Mouse (Mus musculus) embryonic facial prominence, embryonic 13.5 days (tissue): ENCODE measurements at regions not wholly inside any gene's neighbourhood (a gene's known extent, or its start where the extent isn't known, plus 50 kb on each side); places are given as distances from the start of the nearest gene placed in this dataset.

Experiments used
- ATAC-seq: fragments of 200-750 bp; cut with Nextera tagmentation; 2 replicates; pipeline ENCODE4 v1.8.0; 2017; ENCODE audit warnings: low read depth; ENCODE audit not compliant: insufficient number of reproducible peaks, insufficient read depth, low FRiP score, low TSS enrichment
- H3K27ac ChIP-seq: fragments of 300-500 bp; sonication (generic); 2 replicates; pipeline ENCODE4 v1.5.1; 2015; ENCODE audit warnings: moderate library complexity, mild to moderate bottlenecking, inconsistent platforms
- H3K27me3 ChIP-seq: fragments of 300-500 bp; sonication (generic); 2 replicates; pipeline ENCODE4 v1.6.1; 2015; ENCODE audit warnings: mild to moderate bottlenecking, inconsistent platforms
- H3K36me3 ChIP-seq: fragments of 300-500 bp; sonication (generic); 2 replicates; pipeline ENCODE4 v1.6.1; 2015; ENCODE audit warnings: mild to moderate bottlenecking, inconsistent platforms
- H3K4me1 ChIP-seq: fragments of 300-500 bp; sonication (generic); 2 replicates; pipeline ENCODE4 v1.6.1; 2015; ENCODE audit warnings: inconsistent platforms
- H3K4me2 ChIP-seq: fragments of 300-500 bp; sonication (generic); 2 replicates; pipeline ENCODE4 v1.6.1; 2015; ENCODE audit warnings: moderate library complexity, mild to moderate bottlenecking, inconsistent platforms
- H3K4me3 ChIP-seq: fragments of 300-500 bp; sonication (generic); 2 replicates; pipeline ENCODE4 v1.5.1; 2015; ENCODE audit warnings: mild to moderate bottlenecking, inconsistent platforms
- H3K9ac ChIP-seq: fragments of 300-500 bp; sonication (generic); 2 replicates; pipeline ENCODE4 v1.6.1; 2015; ENCODE audit warnings: mild to moderate bottlenecking, inconsistent platforms
- H3K9me3 ChIP-seq: fragments of 300-500 bp; sonication (generic); 2 replicates; pipeline ENCODE4 v1.6.1; 2016; ENCODE audit warnings: inconsistent platforms
- WGBS: fragments of 180-500 bp; shearing (Covaris S2); methylation state at CpG from one replicate; pipeline ENCODE4 v1.1.7; 2015; ENCODE audit warnings: mixed read lengths; 5-methylcytosine and 5-hydroxymethylcytosine counted together

- no peak overlapping the region for H3K4me2 ChIP-seq
- H3K4me1 ChIP-seq = no peaks in the 10 kb centered on the region; the same call in 1 of the 2 replicates
- no peak for ATAC-seq
- H3K36me3 ChIP-seq = no peaks in the 10 kb centered on the region
- H3K4me3 ChIP-seq = no peak overlapping the region
- H3K9me3 ChIP-seq = no peaks in the 10 kb centered on the region
- no peak overlapping the region for H3K9ac ChIP-seq
- H3K27me3 ChIP-seq = no peaks in the 10 kb centered on the region
- no peak overlapping the region for H3K27ac ChIP-seq
- WGBS = 90% methylated on average over 8 of the region's 8 CpGs
Observed at GRCm38 (mm10) chr1:186572651-186573050, 133.1 kb downstream of the Tgfb2 start.

GRCm38 (mm10) chr1:186572092-186572491 is 133.7 kb downstream of the Tgfb2 start:
- 66% methylated on average over 4 of the region's 4 CpGs for WGBS
- peaks cover 4% of the 10 kb centered on the region for H3K4me1 ChIP-seq
- H3K27ac ChIP-seq = no peak overlapping the region
- H3K36me3 ChIP-seq = no peaks in the 10 kb centered on the region
- H3K4me3 ChIP-seq = no peak overlapping the region
- H3K27me3 ChIP-seq = no peaks in the 10 kb centered on the region
- no peak for ATAC-seq
- H3K9me3 ChIP-seq = no peaks in the 10 kb centered on the region
- no peak overlapping the region for H3K9ac ChIP-seq
- H3K4me2 ChIP-seq = no peak overlapping the region

- peaks cover 13% of the 10 kb centered on the region for H3K4me1 ChIP-seq
- H3K9me3 ChIP-seq = no peaks in the 10 kb centered on the region
- no peaks in the 10 kb centered on the region for H3K36me3 ChIP-seq
- no peak for ATAC-seq
- no peaks in the 10 kb centered on the region for H3K27me3 ChIP-seq
- no peak overlapping the region for H3K4me2 ChIP-seq
- H3K27ac ChIP-seq = no peak overlapping the region
- H3K9ac ChIP-seq = no peak overlapping the region
- 76% methylated on average over 4 of the region's 4 CpGs for WGBS
- H3K4me3 ChIP-seq = no peak overlapping the region
Observed at GRCm38 (mm10) chr1:186568496-186568895, 137.3 kb downstream of the Tgfb2 start.

- no peak overlapping the region for H3K4me3 ChIP-seq
- 68% methylated on average over 6 of the region's 6 CpGs for WGBS
Observed at GRCm38 (mm10) chr1:186568076-186568475, 137.7 kb downstream of the Tgfb2 start.

GRCm38 (mm10) chr1:186567136-186567826 is 138.5 kb downstream of the Tgfb2 start:
- H3K27ac ChIP-seq = no peak overlapping the region
- no peaks in the 10 kb centered on the region for H3K9me3 ChIP-seq
- peak overlapping the region; percentile 33 for H3K4me2 ChIP-seq
- no peak overlapping the region for H3K9ac ChIP-seq
- WGBS = 14% methylated on average over 15 of the region's 15 CpGs
- no peaks in the 10 kb centered on the region for H3K36me3 ChIP-seq
- H3K27me3 ChIP-seq = no peaks in the 10 kb centered on the region
- H3K4me3 ChIP-seq = peak overlapping the region; percentile 16; the same call in 1 of the 2 replicates
- ATAC-seq = no peak
- H3K4me1 ChIP-seq = peaks cover 13% of the 10 kb centered on the region

More at GRCm38 (mm10) chr1:186568076-186568475, 137.7 kb downstream of the Tgfb2 start:
- no peak for ATAC-seq
- H3K36me3 ChIP-seq = no peaks in the 10 kb centered on the region
- H3K9ac ChIP-seq = no peak overlapping the region
- peaks cover 13% of the 10 kb centered on the region for H3K4me1 ChIP-seq
- no peaks in the 10 kb centered on the region for H3K9me3 ChIP-seq
- H3K4me2 ChIP-seq = no peak overlapping the region
- no peak overlapping the region for H3K27ac ChIP-seq
- H3K27me3 ChIP-seq = no peaks in the 10 kb centered on the region

GRCm38 (mm10) chr1:186562027-186562426 is 143.8 kb downstream of the Tgfb2 start:
- 56% methylated on average over 3 of the region's 3 CpGs for WGBS
- no peak overlapping the region for H3K27ac ChIP-seq
- no peaks in the 10 kb centered on the region for H3K9me3 ChIP-seq
- H3K4me2 ChIP-seq = no peak overlapping the region
- no peak for ATAC-seq
- H3K36me3 ChIP-seq = no peaks in the 10 kb centered on the region
- H3K4me1 ChIP-seq = peaks cover 11% of the 10 kb centered on the region
- no peaks in the 10 kb centered on the region for H3K27me3 ChIP-seq
- no peak overlapping the region for H3K9ac ChIP-seq
- H3K4me3 ChIP-seq = no peak overlapping the region

GRCm38 (mm10) chr1:186555441-186555975 is 150.3 kb downstream of the Tgfb2 start:
- Histone ChIP-seq H3K27ac (no peak overlapping the region), H3K36me3 (no peaks in the 10 kb centered on the region), H3K4me2 (no peak overlapping the region), H3K4me1 (0 out of 2 replicates have a peak, but pooled peaks cover 3% of the 10 kb centered on the region), H3K4me3 (no peak overlapping the region), H3K27me3 (no peaks in the 10 kb centered on the region), H3K9me3 (no peaks in the 10 kb centered on the region), H3K9ac (no peak overlapping the region)
- ATAC-seq = no peak
- 49% methylated on average over 6 of the region's 6 CpGs for WGBS

GRCm38 (mm10) chr1:186554520-186555010 is 151.2 kb downstream of the Tgfb2 start:
- Histone ChIP-seq H3K9ac (no peak overlapping the region), H3K27me3 (no peaks in the 10 kb centered on the region), H3K4me1 (0 out of 2 replicates have a peak, but pooled peaks cover 3% of the 10 kb centered on the region), H3K4me3 (no peak overlapping the region), H3K27ac (no peak overlapping the region), H3K4me2 (no peak overlapping the region), H3K9me3 (no peaks in the 10 kb centered on the region), H3K36me3 (no peaks in the 10 kb centered on the region)
- ATAC-seq = no peak
- 78% methylated on average over 7 of the region's 7 CpGs for WGBS

- H3K9me3 ChIP-seq = no peaks in the 10 kb centered on the region
- no peak for ATAC-seq
- no peaks in the 10 kb centered on the region for H3K27me3 ChIP-seq
- no peak overlapping the region for H3K4me2 ChIP-seq
- WGBS = 84% methylated on average over 7 of the region's 7 CpGs
- H3K27ac ChIP-seq = no peak overlapping the region
- no peak overlapping the region for H3K4me3 ChIP-seq
- no peaks in the 10 kb centered on the region for H3K36me3 ChIP-seq
- no peak overlapping the region for H3K9ac ChIP-seq
- no peaks in the 10 kb centered on the region for H3K4me1 ChIP-seq
Observed at GRCm38 (mm10) chr1:186552689-186553088, 153.1 kb downstream of the Tgfb2 start.

- ATAC-seq = no peak
- Histone ChIP-seq H3K4me1 (peaks cover 10% of the 10 kb centered on the region; the same call in 1 of the 2 replicates), H3K4me2 (no peak overlapping the region), H3K27ac (no peak overlapping the region), H3K27me3 (no peaks in the 10 kb centered on the region), H3K9ac (no peak overlapping the region), H3K36me3 (no peaks in the 10 kb centered on the region), H3K9me3 (no peaks in the 10 kb centered on the region), H3K4me3 (no peak overlapping the region)
- 85% methylated on average over 7 of the region's 7 CpGs for WGBS
Observed at GRCm38 (mm10) chr1:186550265-186550885, 155.4 kb downstream of the Tgfb2 start.

- ATAC-seq = no peak
- H3K36me3 ChIP-seq = no peaks in the 10 kb centered on the region
- no peak overlapping the region for H3K9ac ChIP-seq
- H3K4me2 ChIP-seq = no peak overlapping the region
- H3K4me1 ChIP-seq = peaks cover 10% of the 10 kb centered on the region; the same call in 1 of the 2 replicates
- no peaks in the 10 kb centered on the region for H3K9me3 ChIP-seq
- WGBS = 92% methylated on average over 12 of the region's 12 CpGs
- H3K27me3 ChIP-seq = no peaks in the 10 kb centered on the region
- H3K27ac ChIP-seq = no peak overlapping the region
- no peak overlapping the region for H3K4me3 ChIP-seq
Observed at GRCm38 (mm10) chr1:186549207-186549606, 156.6 kb downstream of the Tgfb2 start.
